Mouse (Mus musculus): ENCODE results near the gene H2-Ke6. TPM values are rescaled to one million over a fixed set of nuclear protein-coding genes. Genes with fewer than 3 reads are reported as not detected.

Gene H2-Ke6
- total RNA-seq, 2 experiments from 2014 or later = 98.1 to 100 TPM

- intact Hi-C loops (cut with DNase I) = no loop called here
- DNase-seq (ENCODE audit: low spot score) = no peak
Measured at GRCm38 (mm10) chr17:34030861-34031326, 3.0 kb upstream of the H2-Ke6 start.

- intact Hi-C loops (cut with DNase I) = loop anchor here (5.0 kb wide), 1 partner anchor 87 kb away; the partner anchor contains the start of gene H2-DMa
- peak; percentile 0 for DNase-seq (ENCODE audit: low spot score)
Measured at GRCm38 (mm10) chr17:34029890-34030595, 2.2 kb upstream of the H2-Ke6 start.

GRCm38 (mm10) chr17:34029150-34029889, 1.5 kb upstream of the H2-Ke6 start:
- peak; percentile 0 for DNase-seq (ENCODE audit: low spot score)
- intact Hi-C loops (cut with DNase I) = loop anchor here (5.0 kb wide), 1 partner anchor 88 kb away; the partner anchor contains the start of gene H2-DMa

GRCm38 (mm10) chr17:34028501-34029149, 765 bp upstream of the H2-Ke6 start:
- no peak for DNase-seq (ENCODE audit: low spot score)
- intact Hi-C loops (cut with DNase I) = loop anchor here (5.0 kb wide), 1 partner anchor 89 kb away; the partner anchor contains the start of gene H2-DMa

GRCm38 (mm10) chr17:34026917-34027655, 774 bp downstream of the H2-Ke6 start:
- DNase-seq (ENCODE audit: low spot score) = no peak
- intact Hi-C loops (cut with DNase I) = loop anchor here (5.0 kb wide), 1 partner anchor 90 kb away; the partner anchor contains the start of gene H2-DMa

- no peak for DNase-seq (ENCODE audit: low spot score)
- intact Hi-C loops (cut with DNase I) = loop anchor here (5.0 kb wide), 1 partner anchor 91 kb away; the partner anchor contains the start of gene H2-DMa
Measured at GRCm38 (mm10) chr17:34026221-34026620, 1.6 kb downstream of the H2-Ke6 start.

GRCm38 (mm10) chr17:34025756-34026151, 2.1 kb downstream of the H2-Ke6 start:
- no peak for DNase-seq (ENCODE audit: low spot score)
- intact Hi-C loops (cut with DNase I) = loop anchor here (5.0 kb wide), 1 partner anchor 92 kb away; the partner anchor contains the start of gene H2-DMa

- intact Hi-C loops (cut with DNase I) = loop anchor here (5.0 kb wide), 1 partner anchor 92 kb away; the partner anchor contains the start of gene H2-DMa
- DNase-seq (ENCODE audit: low spot score) = no peak
Measured at GRCm38 (mm10) chr17:34024861-34025755, 2.8 kb downstream of the H2-Ke6 start.

GRCm38 (mm10) chr17:34024317-34024821, 3.5 kb downstream of the H2-Ke6 start, which contains the start of gene Ring1:
Gene Ring1 (minus strand): TSS chr17:34024680.
- intact Hi-C loops (cut with DNase I) = no loop called here
- peak; percentile 79 for DNase-seq (ENCODE audit: low spot score)

GRCm38 (mm10) chr17:34023678-34024077, 4.2 kb downstream of the H2-Ke6 start:
- intact Hi-C loops (cut with DNase I) = no loop called here
- no peak for DNase-seq (ENCODE audit: low spot score)

GRCm38 (mm10) chr17:34022987-34023386, 4.9 kb downstream of the H2-Ke6 start:
- intact Hi-C loops (cut with DNase I) = no loop called here
- no peak for DNase-seq (ENCODE audit: low spot score)

GRCm38 (mm10) chr17:34022414-34022783, 5.5 kb downstream of the H2-Ke6 start:
- intact Hi-C loops (cut with DNase I) = no loop called here
- no peak for DNase-seq (ENCODE audit: low spot score)

- DNase-seq (ENCODE audit: low spot score) = no peak
- intact Hi-C loops (cut with DNase I) = loop anchor here (1.0 kb wide), 1 partner anchor 64 kb away; no protein-coding TSS in a partner anchor
Measured at GRCm38 (mm10) chr17:34021539-34022413, 6.1 kb downstream of the H2-Ke6 start.

GRCm38 (mm10) chr17:34013436-34013835, 14.4 kb downstream of the H2-Ke6 start:
- no peak for DNase-seq (ENCODE audit: low spot score)
- intact Hi-C loops (cut with DNase I) = no loop called here

GRCm38 (mm10) chr17:34010156-34010555, 17.7 kb downstream of the H2-Ke6 start:
- no peak for DNase-seq (ENCODE audit: low spot score)
- intact Hi-C loops (cut with DNase I) = no loop called here

- no peak for DNase-seq (ENCODE audit: low spot score)
- intact Hi-C loops (cut with DNase I) = no loop called here
Measured at GRCm38 (mm10) chr17:34006570-34006969, 21.3 kb downstream of the H2-Ke6 start.

GRCm38 (mm10) chr17:34003426-34003825, 24.4 kb downstream of the H2-Ke6 start:
- intact Hi-C loops (cut with DNase I) = no loop called here
- no peak for DNase-seq (ENCODE audit: low spot score)
